Mouse (Mus musculus) bone marrow macrophage, adult 2 months (primary cell): ENCODE measurements around the gene Mrpl55. TPM values are rescaled to one million over a fixed set of nuclear protein-coding genes. Genes with fewer than 3 reads are reported as not detected.

Experiments
- H3K27ac ChIP-seq: 2 replicates; pipeline ENCODE4 v1.5.1; 2012; ENCODE audit warnings: low read depth, low read length; ENCODE audit not compliant: insufficient read depth
- H3K4me1 ChIP-seq: 2 replicates; pipeline ENCODE4 v1.6.1; 2012; ENCODE audit warnings: low read length; ENCODE audit not compliant: control insufficient read depth, insufficient read depth
- H3K4me3 ChIP-seq: 2 replicates; pipeline ENCODE4 v1.5.1; 2012; ENCODE audit warnings: mild to moderate bottlenecking, low read length, moderate library complexity; ENCODE audit not compliant: insufficient read depth
- CTCF ChIP-seq: IDR thresholded peaks from 2 replicates; pipeline ENCODE4 v1.5.1; 2012; ENCODE audit warnings: low read depth, mild to moderate bottlenecking, low read length, moderate library complexity
- POLR2A ChIP-seq: IDR thresholded peaks from 2 replicates; pipeline ENCODE4 v1.6.1; 2012; ENCODE audit warnings: mild to moderate bottlenecking, low read depth, low read length, borderline replicate concordance
- polyA plus RNA-seq: library from polyadenylated mRNA; stranded (reverse); fragments of >200 nt; gene quantifications from 2 replicates; pipeline ENCODE4 v1.2.4, GENCODE M21; 2012; ENCODE audit not compliant: missing spikeins, insufficient read depth, insufficient read length

The Mrpl55 gene
- polyA plus RNA-seq, 1 experiment = 20.1 TPM

GRCm38 (mm10) chr11:59165616-59166241 lies 36.6 kb upstream of the Mrpl55 start:
- Histone ChIP-seq H3K4me3 (no peak overlapping the region), H3K27ac (peak overlapping the region; percentile 11; the same call in 1 of the 2 replicates), H3K4me1 (peaks cover 31% of the 10 kb centered on the region)
- TF ChIP-seq POLR2A (no peak), CTCF (no peak)

GRCm38 (mm10) chr11:59169807-59170206 lies 32.5 kb upstream of the Mrpl55 start:
- Histone ChIP-seq H3K4me1 (peaks cover 15% of the 10 kb centered on the region), H3K27ac (no peak overlapping the region), H3K4me3 (no peak overlapping the region)
- TF ChIP-seq CTCF (no peak), POLR2A (no peak)

- TF ChIP-seq CTCF (no peak), POLR2A (no peak)
- Histone ChIP-seq H3K4me1 (peaks cover 9% of the 10 kb centered on the region), H3K27ac (no peak overlapping the region), H3K4me3 (no peak overlapping the region)
These were observed 31.7 kb upstream of the Mrpl55 start for GRCm38 (mm10) chr11:59170549-59170948.

GRCm38 (mm10) chr11:59174189-59174838 lies 28.0 kb upstream of the Mrpl55 start:
- TF ChIP-seq POLR2A (no peak), CTCF (no peak)
- Histone ChIP-seq H3K27ac (no peak overlapping the region), H3K4me3 (no peak overlapping the region), H3K4me1 (peaks cover 3% of the 10 kb centered on the region)

GRCm38 (mm10) chr11:59176475-59176874 lies 25.8 kb upstream of the Mrpl55 start:
- peaks cover 9% of the 10 kb centered on the region for H3K4me1 ChIP-seq
- TF ChIP-seq CTCF = no peak
- TF ChIP-seq POLR2A = no peak
- H3K4me3 ChIP-seq = no peak overlapping the region
- H3K27ac ChIP-seq = no peak overlapping the region

- TF ChIP-seq CTCF = no peak
- no peak for TF ChIP-seq POLR2A
- Histone ChIP-seq H3K4me1 (peaks cover 9% of the 10 kb centered on the region), H3K4me3 (no peak overlapping the region), H3K27ac (no peak overlapping the region)
These were observed 25.4 kb upstream of the Mrpl55 start for GRCm38 (mm10) chr11:59176921-59177320.

GRCm38 (mm10) chr11:59182864-59183331 lies 19.4 kb upstream of the Mrpl55 start, which contains the start of gene Gjc2:
TSS of gene Gjc2 (minus strand) at chr11:59183213.
- Histone ChIP-seq H3K4me3 (no peak within 1 kb of the TSS), H3K4me1 (peaks cover 9% of the 10 kb centered on the region), H3K27ac (no peak within 1 kb of the TSS)
- no peak for TF ChIP-seq CTCF
- TF ChIP-seq POLR2A = no peak

- no peak overlapping the region for H3K27ac ChIP-seq
These were observed 18.5 kb upstream of the Mrpl55 start for GRCm38 (mm10) chr11:59183821-59184220.

GRCm38 (mm10) chr11:59185490-59185889 lies 16.8 kb upstream of the Mrpl55 start:
- Histone ChIP-seq H3K4me3 (no peak overlapping the region), H3K4me1 (peaks cover 6% of the 10 kb centered on the region), H3K27ac (no peak overlapping the region)
- TF ChIP-seq POLR2A (no peak), CTCF (no peak)

More at GRCm38 (mm10) chr11:59183821-59184220, 18.5 kb upstream of the Mrpl55 start:
- H3K4me1 ChIP-seq = peaks cover 9% of the 10 kb centered on the region
- H3K4me3 ChIP-seq = no peak overlapping the region
- TF ChIP-seq POLR2A (no peak), CTCF (peak; percentile 67)

- Histone ChIP-seq H3K4me1 (peaks cover 3% of the 10 kb centered on the region), H3K4me3 (no peak overlapping the region), H3K27ac (no peak overlapping the region)
- no peak for TF ChIP-seq POLR2A
- no peak for TF ChIP-seq CTCF
These were observed 14.6 kb upstream of the Mrpl55 start for GRCm38 (mm10) chr11:59187706-59188105.
